Mouse (Mus musculus) megakaryocyte, embryonic 14.5 days (primary cell): Measurements from ENCODE around the gene Them5.

Experiments used
- FLI1 ChIP-seq: IDR thresholded peaks from 2 replicates; pipeline ENCODE4 v1.6.1; 2012; ENCODE audit warnings: low read length, inconsistent platforms, mixed read lengths
- GATA1 ChIP-seq: IDR thresholded peaks from 3 replicates; pipeline ENCODE4 v1.6.1; 2012; ENCODE audit warnings: mixed read lengths, low read length, inconsistent platforms, borderline replicate concordance

- TF ChIP-seq GATA1 (no peak), FLI1 (no peak)
Measured at GRCm38 (mm10) chr3:94310491-94310890, 31.4 kb upstream of the Them5 start.
